Comparison of ENCODE assay signal across 8 mouse cellular contexts in genomic region chr7:126248088-126248487, GRCm38 (mm10). TPM values are rescaled to one million over a fixed set of nuclear protein-coding genes. Genes with fewer than 3 reads are reported as not detected.
DNase-seq lines count a peak whose midpoint lies in the region; ATAC-seq and TF ChIP-seq lines count a peak whose summit lies in the region.

No protein-coding gene starts in this region.

- no peak overlapping the region for H3K4me3 ChIP-seq in kidney, embryonic 16.5 days (ENCODE audit: low read length)
- no peak overlapping the region for H3K4me3 ChIP-seq in embryonic facial prominence, embryonic 13.5 days
- peak overlapping the region; percentile 13 for H3K4me3 ChIP-seq in midbrain, postnatal 0 days (ENCODE audit: low read depth, low read length)
- H3K4me3 ChIP-seq in liver, postnatal 0 days (ENCODE audit: low read depth, low read length) = no peak overlapping the region

- intact Hi-C loops in heart, postnatal 10 days (cut with DNase I) = loop anchor here (2.0 kb wide), 1 partner anchor 31 kb away; no protein-coding TSS in a partner anchor

- H3K4me1 ChIP-seq in kidney, embryonic 16.5 days (ENCODE audit: insufficient read depth, low read length) = peaks cover 6% of the 10 kb centered on the region; the same call in 1 of the 2 replicates
- peaks cover 9% of the 10 kb centered on the region for H3K4me1 ChIP-seq in embryonic facial prominence, embryonic 13.5 days
- peaks cover 4% of the 10 kb centered on the region; the same call in 1 of the 2 replicates for H3K4me1 ChIP-seq in midbrain, postnatal 0 days (ENCODE audit: insufficient read depth, low read length)
- no peaks in the 10 kb centered on the region; the same call in 1 of the 2 replicates for H3K4me1 ChIP-seq in liver, postnatal 0 days (ENCODE audit: insufficient read depth)

- H3K9ac ChIP-seq in kidney, embryonic 16.5 days (replicated peaks; ENCODE audit: low read length) = peak overlapping the region; percentile 48; the same call in 1 of the 2 replicates
- H3K9ac ChIP-seq in embryonic facial prominence, embryonic 13.5 days = peak overlapping the region; percentile 55; the same call in 1 of the 2 replicates
- H3K9ac ChIP-seq in midbrain, postnatal 0 days (replicated peaks; ENCODE audit: low read length, poor library complexity, severe bottlenecking) = no peak overlapping the region
- no peak overlapping the region for H3K9ac ChIP-seq in liver, postnatal 0 days (replicated peaks)

- ATAC-seq in kidney, embryonic 16.5 days (ENCODE audit: low FRiP score, low TSS enrichment) = no peak
- peak; percentile 32; the same call in 1 of the 2 replicates for ATAC-seq in embryonic facial prominence, embryonic 13.5 days (ENCODE audit: insufficient number of reproducible peaks, insufficient read depth, low FRiP score, low TSS enrichment, low read depth)
- no peak for ATAC-seq in midbrain, postnatal 0 days (ENCODE audit: low FRiP score)
- ATAC-seq in liver, postnatal 0 days = no peak

- no peak overlapping the region for H3K27ac ChIP-seq in kidney, embryonic 16.5 days (ENCODE audit: low read length)
- H3K27ac ChIP-seq in embryonic facial prominence, embryonic 13.5 days = no peak overlapping the region
- no peak overlapping the region for H3K27ac ChIP-seq in midbrain, postnatal 0 days (ENCODE audit: low read depth, low read length)
- H3K27ac ChIP-seq in liver, postnatal 0 days (ENCODE audit: low read depth) = no peak overlapping the region

- no peak for TF ChIP-seq EP300 in liver, postnatal 0 days (IDR thresholded peaks at IDR 0.05; ENCODE audit: low read depth)

- peak overlapping the region; percentile 26; the same call in 1 of the 2 replicates for H3K4me2 ChIP-seq in kidney, embryonic 16.5 days (replicated peaks; ENCODE audit: low read depth, low read length)
- peak overlapping the region; percentile 24 for H3K4me2 ChIP-seq in embryonic facial prominence, embryonic 13.5 days
- H3K4me2 ChIP-seq in midbrain, postnatal 0 days (ENCODE audit: low read depth, low read length, poor library complexity, severe bottlenecking) = peak overlapping the region; percentile 16
- no peak overlapping the region for H3K4me2 ChIP-seq in liver, postnatal 0 days (ENCODE audit: low read depth, low read length)

- no peak for TF ChIP-seq CTCF in midbrain, postnatal 0 days (IDR thresholded peaks at IDR 0.05)
- no peak for TF ChIP-seq CTCF in liver, postnatal 0 days (IDR thresholded peaks at IDR 0.05; ENCODE audit: low read depth)

- no peak for DNase-seq in kidney, postnatal 10 days
- peak; percentile 63 to 74 for DNase-seq in heart, postnatal 10 days
- DNase-seq in midbrain, postnatal 0 days (ENCODE audit: low spot score) = peak; percentile 32
- no peak for DNase-seq in spleen, adult 18-20 months
- DNase-seq in liver, postnatal 0 days = no peak
- no peak for DNase-seq in adrenal gland, postnatal 36 days

- no peaks in the 10 kb centered on the region for H3K36me3 ChIP-seq in kidney, embryonic 16.5 days (ENCODE audit: insufficient read depth, low read length)
- H3K36me3 ChIP-seq in embryonic facial prominence, embryonic 13.5 days = no peaks in the 10 kb centered on the region
- H3K36me3 ChIP-seq in midbrain, postnatal 0 days (ENCODE audit: insufficient read depth, low read length) = no peaks in the 10 kb centered on the region
- H3K36me3 ChIP-seq in liver, postnatal 0 days (replicated peaks; ENCODE audit: insufficient read depth, low read length) = no peaks in the 10 kb centered on the region

- peaks cover 4% of the 10 kb centered on the region; the same call in 1 of the 2 replicates for H3K27me3 ChIP-seq in kidney, embryonic 16.5 days (ENCODE audit: insufficient read depth, low read length)
- peaks cover 13% of the 10 kb centered on the region for H3K27me3 ChIP-seq in embryonic facial prominence, embryonic 13.5 days
- H3K27me3 ChIP-seq in midbrain, postnatal 0 days (ENCODE audit: insufficient read depth, low read length) = peaks cover 4% of the 10 kb centered on the region; the same call in 1 of the 2 replicates
- H3K27me3 ChIP-seq in liver, postnatal 0 days (ENCODE audit: insufficient read depth, low read length) = no peaks in the 10 kb centered on the region

- H3K9me3 ChIP-seq in kidney, embryonic 16.5 days (ENCODE audit: low read length) = no peaks in the 10 kb centered on the region
- no peaks in the 10 kb centered on the region for H3K9me3 ChIP-seq in embryonic facial prominence, embryonic 13.5 days
- no peaks in the 10 kb centered on the region for H3K9me3 ChIP-seq in midbrain, postnatal 0 days (ENCODE audit: low read length)
- no peaks in the 10 kb centered on the region for H3K9me3 ChIP-seq in liver, postnatal 0 days (ENCODE audit: low read length)

- WGBS in kidney, embryonic 16.5 days = 5% methylated on average over 6 of the region's 6 CpGs
- 3% methylated on average over 6 of the region's 6 CpGs for WGBS in embryonic facial prominence, embryonic 13.5 days
- WGBS in midbrain, postnatal 0 days = 0% methylated on average over 6 of the region's 6 CpGs
- 9% methylated on average over 6 of the region's 6 CpGs for WGBS in liver, postnatal 0 days (ENCODE audit: insufficient replicate concordance)

RNA-seq across cellular contexts. Expression of gene Sbk1, which starts 24.3 kb away (rescaled TPM):
- 25.9 and 29.7 TPM in 2 replicates for polyA plus RNA-seq in kidney, embryonic 16.5 days (2015; fragmentation: Nextera tagmentation; extraction: Ambion mirVana)
- 54.3 and 58.9 TPM in 2 replicates for polyA plus RNA-seq in embryonic facial prominence, embryonic 13.5 days (2015; fragmentation: Nextera tagmentation; extraction: Ambion mirVana)
- 10 to 100 TPM; 68.7 to 77.1 TPM for total RNA-seq in heart, postnatal 10 days (2021)
- 535 and 557 TPM in 2 replicates for total RNA-seq in midbrain, postnatal 0 days (2014; rRNA removed)
- 183 and 184 TPM in 2 replicates for polyA plus RNA-seq in midbrain, postnatal 0 days (2015; fragmentation: Nextera tagmentation; extraction: Ambion mirVana)
- polyA plus RNA-seq in liver, postnatal 0 days (2015; fragmentation: Nextera tagmentation; extraction: Ambion mirVana) = 5.2 and 6.5 TPM in 2 replicates
- total RNA-seq in adrenal gland, postnatal 36 days (2021) = 10 to 100 TPM; 23.3 to 88.8 TPM

RNA-seq across cellular contexts. Expression of gene Xpo6, which starts 47.8 kb away (rescaled TPM):
- 48.3 and 54.3 TPM in 2 replicates for polyA plus RNA-seq in kidney, embryonic 16.5 days (2015; fragmentation: Nextera tagmentation; extraction: Ambion mirVana)
- 59.0 and 60.5 TPM in 2 replicates for polyA plus RNA-seq in embryonic facial prominence, embryonic 13.5 days (2015; fragmentation: Nextera tagmentation; extraction: Ambion mirVana)
- total RNA-seq in heart, postnatal 10 days (2021) = 10 to 100 TPM; 39.7 to 41.4 TPM
- total RNA-seq in midbrain, postnatal 0 days (2014; rRNA removed) = 117 and 157 TPM in 2 replicates
- polyA plus RNA-seq in midbrain, postnatal 0 days (2015; fragmentation: Nextera tagmentation; extraction: Ambion mirVana) = 45.1 and 46.9 TPM in 2 replicates
- polyA plus RNA-seq in liver, postnatal 0 days (2015; fragmentation: Nextera tagmentation; extraction: Ambion mirVana) = 12.7 and 15.1 TPM in 2 replicates
- 10 to 100 TPM; 87.8 to 89.1 TPM for total RNA-seq in adrenal gland, postnatal 36 days (2021)

Comparison
In these comparisons a context has a peak if more than half of its experiments do, and no peak if none do; other contexts are left out.
1. H3K9ac ChIP-seq: peak in kidney, embryonic 16.5 days (single experiment) and embryonic facial prominence, embryonic 13.5 days (single experiment); none in midbrain, postnatal 0 days (single experiment) and liver, postnatal 0 days (single experiment).
2. DNase-seq: peak in heart, postnatal 10 days (2 of 2) and midbrain, postnatal 0 days (single experiment); none in kidney, postnatal 10 days (single experiment), spleen, adult 18-20 months (0 of 2), liver, postnatal 0 days (single experiment) and adrenal gland, postnatal 36 days (0 of 2).